Mouse (Mus musculus): ENCODE measurements around the gene Dst.
A peak's percentile ranks its signal among the peaks of the same experiment; 100 is the strongest.

Dst gene

DNA sequence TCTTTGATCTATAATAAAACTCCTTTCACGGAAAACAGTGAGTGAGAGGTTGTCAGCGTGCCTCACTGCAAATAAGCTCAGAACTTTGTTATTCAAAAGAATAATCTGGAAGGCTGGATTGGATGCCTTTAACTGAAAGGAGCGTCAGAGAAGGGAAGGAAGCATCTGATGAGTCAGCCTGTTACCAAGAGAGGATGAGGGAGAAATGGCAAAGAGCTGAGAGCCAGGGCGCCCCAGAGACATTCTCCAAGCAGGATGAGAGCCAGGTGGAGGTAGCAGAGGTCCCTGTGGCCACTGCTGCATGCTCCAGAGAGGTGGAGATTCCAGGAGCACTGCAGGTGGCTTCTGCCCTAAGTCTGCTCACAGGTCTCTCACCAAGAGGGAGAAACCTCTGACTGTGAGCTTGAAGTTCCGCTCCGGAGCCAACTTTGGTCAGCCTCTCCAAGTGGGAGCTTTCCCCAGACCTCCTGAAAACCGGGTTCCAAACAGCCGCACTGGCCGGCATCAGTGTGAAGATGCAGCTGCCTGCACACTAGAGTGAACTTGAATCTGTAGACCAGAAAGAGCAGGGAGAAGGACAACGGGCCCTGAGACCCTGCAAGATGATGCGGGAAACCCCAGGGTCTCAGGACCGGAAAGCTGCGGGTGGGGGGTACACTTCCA is 231.3 kb downstream of the Dst start:
- DNase-seq: no peak

DNA sequence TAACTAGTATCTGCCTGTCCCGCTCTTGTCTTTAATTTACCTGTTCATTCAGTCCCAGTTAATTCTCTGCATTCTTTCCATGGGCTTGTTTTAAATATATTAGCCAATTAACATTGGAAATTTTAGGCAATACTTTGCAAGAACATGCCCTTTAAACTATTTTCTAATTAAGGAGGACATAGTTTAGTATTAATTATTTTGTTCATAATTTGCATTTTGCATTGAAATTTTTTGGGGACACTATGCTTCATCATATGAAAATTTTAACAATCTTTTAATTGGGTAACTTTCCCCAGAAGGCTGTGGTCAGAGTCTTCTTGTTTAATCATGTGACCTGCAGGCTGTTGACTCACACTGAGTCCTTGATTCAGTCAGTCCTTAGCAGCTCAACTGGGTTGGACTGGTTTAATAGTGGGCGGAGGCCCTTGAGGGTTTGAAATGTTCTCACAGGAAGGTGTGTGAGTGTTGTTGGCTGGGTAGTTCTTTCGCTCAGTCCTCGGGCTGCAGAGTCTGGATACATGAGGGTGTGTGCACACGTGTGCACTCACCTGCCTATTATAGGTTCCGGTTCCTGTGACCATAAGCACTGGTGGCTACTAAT is 231.9 kb downstream of the Dst start:
- no peak for DNase-seq

DNA sequence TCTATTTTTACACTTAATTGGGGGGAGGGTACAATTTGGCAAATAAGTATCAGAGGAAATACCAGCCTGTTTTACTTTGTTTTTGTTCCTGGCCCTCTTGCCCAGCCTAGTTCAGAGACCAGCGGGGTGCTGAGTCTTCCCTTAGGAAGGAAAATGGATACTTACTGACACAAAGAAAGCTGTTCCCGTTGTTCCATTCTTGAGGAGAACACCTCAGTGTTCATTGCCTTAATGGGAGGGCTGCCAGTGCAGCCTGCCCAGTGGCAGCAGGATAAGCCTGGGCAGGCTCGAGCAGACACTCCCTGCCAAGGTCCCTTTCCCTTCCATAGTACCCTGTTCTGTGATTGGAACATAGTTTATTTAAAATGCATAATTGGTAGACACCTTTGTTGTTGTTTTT is 232.7 kb downstream of the Dst start:
- no peak for DNase-seq

DNA sequence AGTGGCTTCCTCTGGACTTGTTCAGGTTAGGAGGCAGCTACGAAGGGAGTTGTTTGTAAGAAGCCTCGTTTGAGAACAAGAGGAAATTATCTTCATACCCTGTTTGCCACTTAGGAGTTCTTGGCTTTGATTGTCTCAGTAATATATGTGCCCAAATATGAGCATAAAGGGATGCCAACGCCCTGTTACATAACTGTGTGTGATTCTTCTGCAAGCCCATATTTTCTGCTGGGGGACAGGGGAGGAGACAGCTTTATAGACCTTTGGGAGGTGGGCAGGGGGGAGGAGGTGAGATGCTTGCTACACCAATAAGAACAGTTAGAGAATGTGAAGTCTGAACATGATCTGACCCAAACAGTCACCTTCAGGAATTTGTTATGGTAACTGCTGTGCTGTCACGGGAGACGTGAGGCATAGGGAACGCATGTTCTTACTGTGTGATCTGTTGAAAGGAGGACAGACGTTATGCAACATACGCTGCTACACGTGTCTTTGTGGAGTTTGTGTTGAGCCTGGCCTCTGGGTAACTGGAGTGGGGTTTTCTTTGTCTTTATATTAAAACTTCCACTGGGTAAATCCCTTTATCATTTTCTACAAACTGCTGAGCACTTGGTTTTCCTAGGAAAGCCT is 235.0 kb downstream of the Dst start:
- DNase-seq: peak; percentile 26

DNA sequence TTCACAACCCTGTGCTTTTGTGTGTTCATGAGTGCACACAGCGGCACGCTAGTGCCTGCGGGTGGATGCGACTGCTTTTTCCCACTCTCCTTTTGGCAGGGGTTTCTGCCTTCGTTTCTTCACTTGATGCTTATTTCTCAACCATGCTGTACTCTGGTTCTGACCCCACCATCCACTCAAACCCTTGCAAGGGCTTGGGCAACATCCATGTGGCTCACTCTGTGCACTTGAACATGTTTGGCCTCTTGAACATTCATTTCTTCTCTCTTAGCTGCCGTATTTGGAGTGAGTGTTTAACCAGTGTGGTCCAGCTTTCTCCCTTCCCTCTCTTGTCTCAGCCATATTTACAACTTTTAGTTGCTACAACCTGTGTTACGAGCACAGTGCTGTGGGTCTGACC is 236.8 kb downstream of the Dst start:
- no peak for DNase-seq

DNA sequence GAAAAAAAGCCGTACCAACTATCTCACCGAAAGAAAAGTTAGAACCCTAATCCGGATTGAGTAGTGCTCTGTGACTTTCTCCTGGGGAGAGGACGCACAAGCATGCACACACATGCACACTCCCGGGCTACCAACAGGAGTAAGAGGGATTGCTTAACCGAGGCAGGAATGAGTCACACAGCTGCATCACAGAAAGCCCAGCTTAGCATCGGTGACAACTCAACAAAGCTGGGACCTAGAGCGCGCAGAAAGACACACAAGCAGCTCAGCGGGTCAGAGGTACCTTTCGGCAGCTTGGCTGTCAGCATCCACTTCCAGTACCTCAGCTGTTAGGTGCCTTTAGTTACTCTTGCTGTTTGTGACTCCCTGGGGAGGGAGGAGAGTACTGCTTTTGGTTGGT is 240.0 kb downstream of the Dst start:
- DNase-seq: no peak

DNA sequence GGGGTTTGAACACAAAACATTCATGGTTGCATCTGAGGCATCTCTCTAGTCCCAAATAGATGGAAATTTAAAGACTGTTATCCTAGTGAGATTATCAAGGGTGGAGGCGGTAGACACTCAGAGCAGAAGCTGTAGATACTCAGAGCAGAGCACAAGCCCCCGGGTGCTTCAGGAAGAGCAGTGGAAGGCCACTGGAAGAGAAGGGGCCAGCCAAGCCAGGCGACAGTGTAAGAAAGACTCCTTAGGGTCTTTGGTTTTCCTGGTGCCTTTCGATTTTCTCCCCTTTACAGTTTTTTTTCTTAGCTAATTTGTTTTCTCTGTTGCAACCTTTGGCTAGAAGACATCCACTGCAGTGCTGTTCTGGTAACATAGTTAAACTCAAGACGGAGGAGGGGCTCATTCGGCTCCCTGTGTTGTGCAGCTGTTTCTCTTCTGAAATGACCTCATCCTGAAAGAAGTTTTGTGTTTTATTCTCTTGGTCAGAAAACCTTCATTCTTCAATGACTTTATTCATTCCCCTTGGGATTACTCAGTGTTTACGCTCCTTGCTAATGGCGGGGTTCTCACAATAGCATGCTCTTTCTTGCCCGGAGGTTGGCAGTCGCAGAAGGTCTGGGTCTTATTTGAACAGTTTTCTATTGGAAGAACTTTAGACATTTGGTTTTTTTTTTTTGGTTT is 242.5 kb downstream of the Dst start:
- peak; percentile 42 for DNase-seq

DNA sequence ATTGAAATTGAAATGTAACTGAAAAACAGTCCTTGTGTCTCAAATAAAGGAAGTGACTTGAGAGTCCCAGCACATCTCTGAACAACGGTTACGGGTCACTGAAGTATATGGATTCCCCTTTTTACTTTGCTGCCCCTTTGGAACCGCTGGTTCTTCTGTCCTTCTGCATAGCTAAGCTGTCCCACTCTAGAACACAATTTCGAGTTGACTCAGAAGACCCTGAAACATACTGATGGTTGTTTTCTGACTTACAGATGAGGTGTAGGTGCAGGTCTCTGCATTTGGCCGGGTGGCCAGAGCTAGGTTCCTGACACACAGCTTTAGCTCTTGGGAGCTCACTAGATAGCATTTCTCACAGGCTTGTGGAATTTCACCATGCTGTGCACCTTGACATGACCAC is 244.7 kb downstream of the Dst start:
- DNase-seq: no peak

DNA sequence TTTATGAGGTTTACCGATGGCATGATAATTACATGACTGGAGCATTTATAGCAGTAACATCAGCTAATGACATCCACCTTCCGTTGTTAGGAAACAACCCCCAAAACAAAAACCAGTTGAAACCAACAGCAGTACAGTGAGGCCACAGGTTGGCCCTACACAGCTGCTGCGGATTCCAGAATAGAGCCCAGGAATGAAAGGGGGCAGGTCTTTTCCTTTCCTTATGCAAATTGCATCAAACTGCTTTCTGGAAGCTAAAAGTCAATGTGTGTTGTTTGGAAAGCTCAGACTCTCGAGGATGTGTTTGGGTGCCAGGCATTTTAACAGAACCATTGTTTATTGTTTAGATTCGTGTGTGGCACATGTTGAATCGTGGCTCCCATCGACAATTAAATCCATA is 248.0 kb downstream of the Dst start:
- DNase-seq: no peak

DNA sequence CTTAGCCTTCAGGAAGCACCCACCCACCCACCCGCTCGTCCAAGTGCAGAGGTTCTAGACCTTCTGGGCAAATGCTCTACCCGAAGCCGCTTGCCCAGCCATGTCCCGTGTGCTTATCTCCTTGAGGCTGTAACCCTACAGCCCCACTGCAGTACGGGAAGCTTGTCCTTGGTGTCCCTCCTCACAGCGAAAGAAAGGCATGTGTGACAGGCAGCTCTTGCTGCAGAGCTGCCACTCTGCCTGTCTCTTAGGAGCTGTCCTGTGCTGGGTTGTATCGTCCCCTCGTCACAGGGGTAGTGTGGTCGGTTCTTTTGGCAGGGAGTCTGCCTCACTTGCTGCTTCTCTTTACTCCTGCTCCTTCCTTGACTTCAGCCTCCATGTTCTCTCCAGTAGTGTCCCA is 249.7 kb downstream of the Dst start:
- DNase-seq: no peak

DNA sequence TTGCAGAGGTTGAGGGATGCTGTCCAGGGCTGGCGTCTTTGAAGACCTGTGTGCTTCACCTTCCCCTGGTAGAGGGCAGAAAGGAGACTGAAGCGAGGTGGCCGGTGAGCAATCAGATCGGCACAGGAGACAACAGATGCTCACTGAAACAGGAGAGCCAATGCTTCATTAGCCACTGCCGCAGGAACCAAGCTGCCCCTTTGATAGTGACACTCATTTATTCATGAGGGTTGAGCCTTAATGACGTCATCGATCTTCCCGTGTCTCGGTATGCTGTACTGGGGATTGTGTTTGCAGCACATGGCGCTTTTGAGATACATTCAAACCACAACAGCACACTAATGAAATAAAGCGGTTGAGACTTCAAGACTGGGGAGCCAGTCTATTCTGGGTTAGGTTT is 250.8 kb downstream of the Dst start:
- no peak for DNase-seq

DNA sequence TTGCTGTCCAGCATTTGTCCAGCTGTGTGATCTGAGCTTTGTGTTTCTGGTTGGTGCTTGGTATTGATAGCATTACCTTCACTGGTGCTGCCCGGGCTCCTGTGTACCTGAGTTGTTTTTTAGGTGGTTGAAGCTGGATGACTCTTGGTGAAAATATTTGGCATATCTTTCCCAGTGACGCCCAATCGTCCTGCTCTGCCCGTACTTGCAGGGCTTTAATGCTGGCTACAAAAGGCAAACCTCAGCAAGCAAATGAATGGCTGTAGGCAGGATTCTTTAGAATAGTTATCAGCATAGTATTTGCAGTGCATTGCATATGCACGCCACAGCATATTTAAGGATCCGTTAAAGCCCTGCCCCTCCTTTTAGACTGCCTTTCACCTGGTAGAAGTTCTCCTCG is 251.9 kb downstream of the Dst start:
- no peak for DNase-seq

DNA sequence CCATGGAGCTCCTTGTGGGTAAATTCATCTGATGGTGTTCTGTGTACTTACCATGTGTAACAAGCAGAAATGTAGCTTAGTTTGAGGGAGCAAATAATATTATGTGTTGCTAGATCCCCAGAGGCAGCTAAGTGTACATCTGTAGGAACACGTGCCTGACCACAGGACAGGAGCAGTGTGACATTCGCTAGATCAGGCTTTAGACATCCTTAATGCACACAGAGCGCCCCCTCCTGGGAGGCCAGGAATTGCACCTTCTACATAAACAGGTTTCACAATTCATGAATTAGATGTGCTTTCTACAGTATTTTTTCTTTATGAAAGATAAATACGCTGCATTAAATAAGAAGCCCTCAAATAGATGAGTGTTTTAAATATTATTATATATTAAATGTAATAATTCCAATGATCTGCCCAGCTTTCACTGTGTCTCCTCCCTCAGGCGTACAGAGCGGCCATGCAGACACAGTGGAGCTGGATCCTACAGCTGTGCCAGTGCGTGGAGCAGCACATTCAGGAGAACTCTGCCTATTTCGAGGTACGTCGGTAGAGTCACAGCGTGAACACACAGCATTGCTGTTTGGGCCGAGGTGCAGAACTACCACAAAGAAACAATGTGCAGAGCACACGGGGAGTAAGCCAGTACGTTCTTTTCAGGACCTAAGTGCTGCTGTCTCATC is 256.7 kb downstream of the Dst start:
- peak; percentile 78 for DNase-seq

DNA sequence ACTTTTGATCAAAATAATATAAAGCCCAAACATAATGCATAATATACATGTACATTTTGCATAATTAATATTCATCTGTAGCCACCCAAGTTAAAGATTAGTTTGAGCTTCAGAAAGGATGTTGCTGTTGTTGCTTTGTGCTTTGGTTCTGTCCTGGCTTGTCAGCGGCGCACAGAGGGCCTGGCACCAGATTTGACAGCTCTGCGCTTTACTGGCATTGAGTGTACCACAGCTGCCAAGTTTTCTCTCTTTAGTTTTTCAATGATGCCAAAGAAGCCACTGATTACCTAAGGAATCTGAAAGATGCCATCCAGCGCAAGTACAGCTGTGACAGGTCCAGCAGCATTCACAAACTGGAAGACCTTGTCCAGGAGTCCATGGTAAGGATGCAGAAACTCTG is 257.9 kb downstream of the Dst start:
- no peak for DNase-seq

DNA sequence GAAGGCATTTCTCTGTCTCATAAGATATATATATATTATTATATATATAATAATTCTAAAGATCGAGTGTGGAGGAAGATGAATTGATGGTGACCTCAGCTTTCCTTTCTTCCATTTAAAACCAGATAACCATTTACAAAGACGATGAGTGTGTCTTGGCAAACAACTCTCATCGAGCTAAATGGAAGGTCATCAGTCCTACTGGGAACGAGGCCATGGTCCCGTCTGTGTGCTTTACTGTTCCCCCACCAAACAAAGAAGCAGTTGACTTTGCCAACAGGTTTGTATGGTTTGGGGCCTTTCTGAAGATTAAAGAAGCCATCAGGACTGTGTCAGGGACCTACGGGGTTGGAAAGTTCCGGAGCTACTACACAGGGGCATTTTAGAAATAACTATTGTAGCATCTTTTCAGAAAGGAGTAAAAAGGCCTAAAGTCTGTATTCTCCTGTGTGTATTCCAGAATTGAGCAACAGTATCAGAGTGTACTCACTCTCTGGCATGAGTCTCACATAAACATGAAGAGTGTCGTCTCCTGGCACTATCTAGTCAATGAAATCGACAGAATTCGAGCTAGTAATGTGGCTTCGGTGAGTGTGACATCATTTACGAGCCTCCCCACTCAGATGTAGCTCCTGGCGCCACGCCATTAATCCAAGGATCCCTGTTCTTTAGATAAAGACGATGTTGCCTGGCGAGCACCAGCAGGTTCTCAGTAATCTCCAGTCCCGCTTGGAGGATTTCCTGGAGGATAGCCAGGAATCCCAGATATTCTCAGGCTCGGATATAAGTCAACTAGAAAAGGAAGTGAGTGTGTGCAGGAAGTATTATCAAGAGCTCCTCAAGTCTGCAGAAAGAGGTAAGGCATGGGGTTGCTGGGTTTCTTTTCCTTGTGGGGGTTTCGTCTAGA is 259.4 kb downstream of the Dst start:
- peak; percentile 39 for DNase-seq

DNA sequence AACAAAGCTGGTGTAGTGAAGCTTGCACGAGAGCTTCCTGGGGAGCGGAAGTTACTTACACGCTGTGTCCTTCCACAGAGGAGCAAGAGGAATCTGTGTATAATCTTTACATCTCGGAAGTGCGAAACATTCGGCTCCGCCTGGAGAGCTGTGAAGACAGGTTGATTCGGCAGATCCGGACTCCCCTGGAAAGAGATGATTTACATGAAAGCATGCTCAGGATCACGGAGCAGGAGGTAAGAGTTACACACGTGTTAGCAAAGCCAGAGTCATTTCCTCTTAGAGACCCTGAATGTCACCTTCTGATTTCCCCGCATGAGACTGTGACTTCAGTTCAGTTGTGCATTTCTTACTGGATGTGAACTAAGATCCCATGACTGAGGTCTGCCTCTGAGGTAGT is 261.1 kb downstream of the Dst start:
- no peak for DNase-seq

DNA sequence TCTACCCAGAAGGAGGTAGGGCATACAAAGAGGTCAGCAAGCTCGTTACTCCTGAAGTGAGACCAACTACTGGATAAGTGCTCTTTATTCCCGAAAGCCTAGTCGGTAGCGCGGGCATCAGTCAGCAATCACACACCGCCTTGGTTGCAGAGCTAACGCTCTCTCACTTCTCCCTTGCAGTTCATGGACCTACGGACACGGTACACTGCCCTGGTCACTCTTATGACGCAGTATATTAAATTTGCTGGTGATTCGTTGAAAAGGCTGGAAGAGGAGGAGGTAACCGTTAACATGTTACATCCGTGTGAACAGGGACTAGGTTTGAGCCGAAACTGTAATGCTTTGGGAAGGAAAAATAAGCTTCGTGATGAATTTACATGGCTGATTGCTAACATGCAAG is 266.5 kb downstream of the Dst start:
- no peak for DNase-seq

DNA sequence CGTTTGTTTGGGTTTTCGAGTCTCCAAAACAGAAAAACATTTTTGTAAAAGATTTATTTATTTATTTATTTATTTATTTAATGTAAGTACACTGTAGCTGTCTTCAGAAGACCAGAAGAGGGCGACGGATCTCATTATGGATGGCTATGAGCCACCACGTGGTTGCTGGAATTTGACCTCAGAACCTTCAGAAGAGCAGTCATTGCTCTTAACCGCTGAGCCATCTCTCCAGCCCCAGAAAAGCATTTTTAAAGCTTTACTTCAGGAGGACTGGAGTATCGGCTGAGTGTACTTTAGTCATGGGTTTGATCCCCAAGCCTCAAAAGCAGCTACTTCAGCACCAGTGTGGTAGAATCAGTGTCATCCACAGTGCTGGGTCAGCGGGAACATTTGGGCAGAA is 266.9 kb downstream of the Dst start:
- no peak for DNase-seq

DNA sequence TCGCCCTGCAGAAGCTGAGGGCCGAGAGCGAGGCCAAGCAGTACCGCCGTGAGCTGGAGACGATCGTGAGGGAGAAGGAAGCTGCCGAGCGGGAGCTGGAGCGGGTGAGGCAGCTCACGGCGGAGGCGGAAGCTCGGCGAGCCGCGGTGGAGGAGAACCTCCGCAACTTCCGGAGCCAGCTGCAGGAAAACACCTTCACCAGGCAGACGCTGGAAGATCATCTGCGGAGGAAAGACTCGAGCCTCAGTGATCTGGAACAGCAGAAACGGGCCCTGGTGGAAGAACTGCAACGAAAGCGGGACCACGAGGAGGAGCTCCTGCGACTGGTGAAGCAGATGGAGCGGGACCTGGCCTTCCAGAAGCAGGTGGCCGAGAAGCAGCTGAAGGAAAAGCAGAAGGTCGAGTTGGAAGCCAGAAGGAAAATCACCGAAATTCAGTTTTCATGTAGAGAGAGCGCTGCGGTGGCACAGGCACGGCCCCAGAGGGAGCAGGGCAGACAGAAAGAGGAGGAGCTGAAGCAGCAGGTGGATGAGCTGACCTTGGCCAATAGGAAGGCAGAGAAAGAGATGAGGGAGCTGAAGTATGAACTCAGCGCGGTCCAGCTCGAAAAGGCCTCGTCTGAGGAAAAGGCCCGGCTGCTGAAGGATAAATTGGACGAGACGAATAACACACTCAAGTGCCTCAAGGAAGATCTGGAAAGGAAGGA is 270.1 kb downstream of the Dst start:
- DNase-seq: no peak

DNA sequence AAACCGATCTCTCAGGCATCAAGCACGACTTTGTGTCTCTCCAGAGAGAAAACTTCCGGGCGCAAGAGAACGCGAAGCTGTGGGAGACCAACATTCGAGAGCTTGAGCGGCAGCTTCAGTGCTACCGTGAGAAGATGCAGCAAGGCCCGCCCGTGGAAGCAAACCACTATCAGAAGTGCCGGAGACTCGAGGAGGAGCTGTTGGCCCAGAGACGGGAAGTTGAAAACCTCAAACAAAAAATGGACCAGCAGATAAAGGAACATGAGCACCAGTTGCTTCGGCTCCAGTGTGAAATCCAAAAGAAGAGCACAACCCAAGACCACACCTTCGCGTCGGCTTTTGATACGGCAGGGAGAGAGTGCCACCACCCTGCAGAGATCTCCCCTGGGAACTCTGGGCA is 271.7 kb downstream of the Dst start:
- no peak for DNase-seq

DNA sequence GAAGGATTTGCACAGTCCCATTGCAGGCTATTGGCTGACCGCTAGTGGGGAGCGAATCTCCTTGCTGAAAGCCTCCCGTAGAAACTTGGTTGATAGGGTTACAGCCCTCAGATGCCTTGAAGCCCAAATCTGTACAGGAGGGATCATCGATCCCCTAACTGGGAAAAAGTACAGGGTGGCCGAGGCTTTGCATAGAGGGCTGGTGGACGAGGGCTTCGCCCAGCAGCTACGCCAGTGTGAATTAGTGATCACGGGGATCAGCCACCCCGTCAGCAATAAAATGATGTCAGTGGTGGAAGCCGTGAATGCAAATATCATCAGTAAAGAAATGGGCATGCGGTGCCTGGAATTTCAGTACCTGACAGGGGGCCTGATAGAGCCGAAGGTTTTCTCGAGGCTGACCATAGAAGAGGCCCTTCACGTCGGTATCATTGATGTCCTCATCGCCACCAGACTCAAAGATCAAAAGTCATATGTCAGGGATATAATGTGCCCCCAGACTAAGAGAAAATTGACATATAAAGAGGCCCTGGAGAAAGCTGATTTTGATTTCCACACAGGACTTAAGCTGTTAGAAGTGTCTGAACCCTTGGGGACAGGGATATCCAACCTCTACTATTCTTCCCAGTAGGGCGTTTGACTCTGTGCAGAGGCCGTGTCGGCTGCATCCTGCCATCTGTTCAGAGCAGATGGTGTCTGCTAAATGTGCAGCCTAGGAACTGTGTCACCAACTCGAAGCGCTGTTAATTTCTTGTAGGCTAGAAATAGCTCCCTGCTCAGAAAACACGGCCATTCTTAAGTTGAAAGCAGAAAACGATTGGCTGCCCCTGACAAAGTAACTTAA is 274.6 kb downstream of the Dst start:
- DNase-seq: no peak
